Mouse (Mus musculus) thymus, adult 18-20 months (tissue): ENCODE data around the gene 1600002K03Rik.

Experiments
- DNase-seq, 2 experiments: peaks; one replicate each; pipeline ENCODE4 v3.0.0; 2022; ENCODE audit warnings: mixed read lengths in 2 of 2

The 1600002K03Rik gene

DNA sequence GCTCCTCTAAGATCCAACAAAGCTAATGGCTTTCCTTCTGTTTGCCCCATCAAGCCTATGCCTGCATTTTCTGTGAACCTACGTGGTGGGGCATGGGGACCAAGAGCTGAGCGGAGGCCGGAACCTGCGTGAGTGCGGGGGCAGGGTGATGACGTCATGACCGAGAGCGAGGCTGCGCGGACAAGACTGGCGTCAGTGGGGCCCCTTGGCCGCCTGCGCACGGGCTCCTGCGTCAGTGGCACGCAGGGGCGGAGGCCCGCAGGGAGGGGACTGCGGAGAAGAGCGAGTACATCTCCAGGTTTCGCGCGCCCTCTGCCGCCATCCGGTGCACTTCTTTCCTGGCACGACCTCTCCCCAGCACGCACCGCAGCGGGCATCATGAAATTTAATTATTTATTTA is 31.5 kb upstream of the 1600002K03Rik start:
- peak; percentile 95 to 96 for DNase-seq

- peak; percentile 85 to 94 for DNase-seq
Measured at GRCm38 (mm10) chr10:80141786-80142529, 30.8 kb upstream of the 1600002K03Rik start.

GRCm38 (mm10) chr10:80142530-80142925 is 30.2 kb upstream of the 1600002K03Rik start:
- no peak for DNase-seq

- no peak for DNase-seq
Measured at GRCm38 (mm10) chr10:80143664-80144063, 29.1 kb upstream of the 1600002K03Rik start.

GRCm38 (mm10) chr10:80144159-80144558 is 28.6 kb upstream of the 1600002K03Rik start:
- DNase-seq = no peak

- DNase-seq = peak; percentile 57 to 64
Measured at GRCm38 (mm10) chr10:80144864-80145838, 27.6 kb upstream of the 1600002K03Rik start.

DNA sequence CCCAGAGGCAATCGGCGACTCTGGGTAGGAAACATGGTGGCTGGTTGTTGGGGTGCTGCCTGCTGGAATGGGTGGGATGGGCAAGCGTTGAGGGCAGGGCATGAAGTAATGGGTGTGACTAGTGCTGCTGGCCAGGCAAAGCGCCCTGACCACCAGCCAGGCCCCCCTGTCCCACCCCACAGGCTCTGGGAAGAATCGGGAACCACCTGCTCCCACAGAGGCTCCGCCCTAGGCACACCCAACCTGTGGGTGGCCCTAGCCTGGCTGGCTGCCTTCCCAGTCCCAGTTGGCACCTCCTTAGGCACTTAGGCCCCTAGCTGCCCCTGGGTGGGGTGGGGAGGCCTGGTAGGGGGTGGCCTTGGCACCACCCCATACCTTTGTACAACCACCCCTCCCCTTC is 26.8 kb upstream of the 1600002K03Rik start:
- peak in 1 of 2 experiments; percentile 52 for DNase-seq

DNA sequence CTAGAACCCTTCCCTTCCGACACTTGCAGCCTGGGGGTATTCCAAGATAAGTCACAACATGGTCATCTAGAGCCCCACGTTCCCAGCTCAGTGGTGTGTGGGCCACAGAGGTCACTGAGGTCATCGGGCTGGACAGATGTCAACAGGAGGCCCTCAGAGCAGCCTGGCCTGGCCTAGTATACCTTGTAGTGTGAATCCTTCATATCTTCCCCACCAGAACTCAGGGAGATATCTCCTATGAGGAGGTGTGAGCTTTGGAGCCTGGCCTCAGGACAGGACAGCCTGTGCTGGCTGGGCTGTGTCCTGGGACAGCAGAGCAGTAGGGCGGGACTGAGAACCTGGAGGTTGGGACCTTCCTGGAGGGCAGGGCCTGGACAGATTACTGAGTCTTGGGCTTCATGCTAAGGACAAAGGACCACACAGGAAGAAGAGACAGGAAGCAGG is 26.2 kb upstream of the 1600002K03Rik start:
- DNase-seq = no peak

DNA sequence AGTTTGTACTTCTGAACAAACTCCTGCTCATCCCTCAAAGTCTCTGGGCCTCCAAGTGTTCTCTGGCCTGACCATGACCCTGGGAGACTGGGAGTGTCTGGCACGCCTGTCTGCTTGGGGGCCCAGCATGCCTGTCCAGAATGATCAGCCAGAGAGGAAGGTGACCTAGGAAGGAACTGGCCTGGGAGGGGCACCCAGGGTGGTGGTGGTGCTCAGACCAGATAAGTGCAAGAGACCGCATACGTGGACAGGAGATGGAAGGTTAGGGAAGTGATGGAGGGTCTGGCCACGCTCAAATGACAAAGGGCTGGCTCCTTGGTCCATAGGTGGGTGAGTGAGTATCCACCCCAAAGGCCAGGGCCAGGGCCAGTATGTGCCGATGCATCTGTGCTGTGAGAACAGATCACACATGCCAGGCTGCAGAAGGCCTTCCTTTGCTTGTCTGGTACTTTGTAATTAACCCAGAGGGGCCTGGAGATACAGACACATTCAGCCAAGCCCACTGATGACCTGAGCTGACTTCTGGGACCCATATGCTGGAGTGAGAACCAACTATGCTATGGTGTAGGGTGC is 25.5 kb upstream of the 1600002K03Rik start:
- DNase-seq = no peak

DNA sequence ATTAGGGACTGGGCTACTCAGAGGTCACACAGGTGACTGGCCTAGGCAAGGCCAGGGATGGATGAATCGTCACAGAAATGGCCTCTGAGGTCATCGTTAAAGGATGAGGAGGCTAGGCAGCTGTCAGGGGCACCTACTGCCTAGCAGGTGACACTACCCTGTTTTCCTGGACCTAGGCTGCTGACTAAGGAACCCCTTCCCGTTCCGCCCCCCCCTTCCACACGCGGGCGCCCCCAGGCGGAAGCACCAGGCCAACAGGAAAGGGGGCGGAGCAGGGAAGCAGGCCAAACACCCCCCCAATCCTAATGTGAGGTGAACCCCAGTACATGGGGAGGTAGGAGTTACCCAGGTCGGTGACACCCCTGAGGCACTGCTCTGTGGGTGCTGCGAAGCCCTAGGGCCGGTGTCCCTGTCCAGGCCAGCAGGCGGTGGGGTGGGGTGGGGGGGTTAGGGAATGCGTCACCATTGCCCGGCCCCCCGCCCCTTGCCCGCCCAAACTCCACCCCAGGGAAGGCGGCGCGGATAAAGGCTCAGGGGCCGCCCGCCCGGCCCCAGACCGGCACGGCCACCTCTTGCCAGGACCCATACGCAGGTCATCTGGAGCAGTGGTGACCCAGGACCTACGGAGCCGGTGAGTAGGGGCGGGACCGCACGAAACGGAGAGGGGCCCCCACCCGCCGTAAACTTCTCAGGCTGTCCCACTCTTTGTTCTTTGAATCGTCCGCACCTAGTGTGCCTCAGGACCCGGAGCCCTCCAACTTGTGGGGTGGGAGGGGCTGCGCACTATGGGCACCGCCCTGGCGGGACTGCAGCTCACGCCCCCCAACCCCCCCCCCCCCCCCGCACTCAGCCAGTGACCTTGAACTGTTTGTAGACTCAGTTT is 24.8 kb upstream of the 1600002K03Rik start, which contains the start of gene Midn:
TSS of gene Midn (plus strand) at position 554 of the 883 bp plus-strand sequence.
- DNase-seq = peak; percentile 63 to 75

GRCm38 (mm10) chr10:80148610-80149290 is 24.0 kb upstream of the 1600002K03Rik start:
- peak; percentile 88 for DNase-seq

DNA sequence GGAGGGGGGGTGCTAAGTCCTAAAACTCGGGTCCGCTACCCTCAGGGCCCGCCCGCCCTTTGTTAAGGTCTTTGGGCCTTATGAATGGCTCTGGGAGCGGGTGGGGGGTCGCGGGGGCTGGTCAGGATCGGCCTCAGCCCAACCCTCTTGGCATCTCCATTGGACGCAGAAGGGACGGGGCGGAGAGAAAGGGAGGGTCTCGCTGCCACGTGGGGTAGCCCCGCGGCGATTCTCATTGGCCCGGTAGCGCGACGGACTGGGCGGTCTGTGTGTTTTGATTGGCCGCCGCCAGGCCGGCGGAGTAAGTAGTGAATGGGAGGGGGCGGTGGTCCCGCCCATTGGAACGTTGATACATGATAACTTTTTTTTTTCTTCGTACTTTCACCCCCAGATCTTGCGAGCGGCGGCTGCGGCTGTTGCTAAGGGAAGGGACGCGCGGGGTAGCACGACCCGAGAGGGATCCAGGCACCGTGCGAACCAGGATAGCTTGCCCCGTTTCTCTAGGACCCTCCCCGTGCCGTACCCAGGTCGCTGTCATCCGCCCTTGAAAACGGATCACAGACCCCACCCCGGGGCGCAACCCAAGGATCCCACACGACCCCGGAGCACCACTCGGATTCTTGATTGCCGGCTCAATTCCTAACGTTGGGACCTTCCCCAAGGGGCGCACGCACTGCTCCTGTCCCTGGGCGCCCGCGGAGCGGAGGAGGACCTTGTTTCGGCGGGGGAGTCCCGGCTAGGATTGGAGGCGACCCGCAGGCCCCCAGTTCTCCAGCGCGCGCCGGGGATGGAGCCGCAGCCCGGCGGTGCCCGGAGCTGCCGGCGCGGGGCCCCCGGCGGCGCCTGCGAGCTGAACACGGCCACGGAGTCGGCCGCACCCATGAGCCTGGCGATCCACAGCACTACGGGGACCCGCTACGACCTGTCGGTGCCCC is 23.2 kb upstream of the 1600002K03Rik start:
- DNase-seq = peak; percentile 98 to 99

DNA sequence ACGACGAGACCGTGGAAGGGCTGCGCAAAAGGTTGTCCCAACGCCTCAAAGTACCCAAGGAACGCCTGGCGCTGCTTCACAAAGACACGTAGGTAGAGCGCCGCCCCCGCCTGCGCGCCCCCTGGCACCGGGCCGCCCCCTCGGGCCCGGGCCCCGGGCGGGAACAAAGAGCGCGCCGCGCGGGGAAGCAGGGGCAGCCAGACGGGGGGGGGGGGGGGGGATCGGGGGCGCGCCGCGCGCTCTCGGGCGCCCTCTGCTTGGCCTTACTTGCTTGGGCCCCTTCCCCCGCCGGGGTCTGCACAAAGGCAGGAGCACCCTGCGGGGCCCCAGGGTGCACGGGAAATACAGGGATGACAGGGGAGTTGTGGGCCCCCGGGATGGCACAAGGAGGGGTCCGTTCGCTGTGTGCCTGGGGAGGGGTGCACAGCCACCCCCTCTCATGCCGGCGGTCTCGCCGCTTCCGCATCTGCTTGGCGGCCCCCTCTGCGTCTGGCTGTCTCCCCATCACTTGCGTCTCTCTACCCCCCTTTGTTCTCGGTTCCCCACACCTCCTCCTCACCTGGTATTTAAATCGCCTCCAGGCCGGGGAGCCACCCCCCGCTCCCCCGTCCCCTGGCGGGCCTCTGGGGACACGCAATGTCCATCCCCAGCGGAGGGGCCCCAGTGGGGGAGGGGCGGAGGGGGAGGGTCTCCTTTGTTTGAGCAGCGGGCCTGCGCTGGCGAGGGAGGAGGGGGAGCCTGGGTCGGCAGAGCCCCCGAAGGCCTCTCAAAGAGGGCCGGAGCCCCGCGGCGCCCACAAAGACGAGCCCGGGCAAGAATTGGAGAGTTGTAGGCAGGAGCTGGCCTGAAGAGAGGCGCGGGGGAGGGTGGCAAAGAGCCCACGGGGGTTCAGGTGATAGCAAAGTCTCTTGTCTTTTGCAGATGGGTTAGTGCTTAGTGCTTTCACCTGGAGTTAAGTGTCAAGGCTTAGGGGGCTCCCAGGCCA is 22.2 kb upstream of the 1600002K03Rik start:
- DNase-seq = peak; percentile 71 to 77

DNA sequence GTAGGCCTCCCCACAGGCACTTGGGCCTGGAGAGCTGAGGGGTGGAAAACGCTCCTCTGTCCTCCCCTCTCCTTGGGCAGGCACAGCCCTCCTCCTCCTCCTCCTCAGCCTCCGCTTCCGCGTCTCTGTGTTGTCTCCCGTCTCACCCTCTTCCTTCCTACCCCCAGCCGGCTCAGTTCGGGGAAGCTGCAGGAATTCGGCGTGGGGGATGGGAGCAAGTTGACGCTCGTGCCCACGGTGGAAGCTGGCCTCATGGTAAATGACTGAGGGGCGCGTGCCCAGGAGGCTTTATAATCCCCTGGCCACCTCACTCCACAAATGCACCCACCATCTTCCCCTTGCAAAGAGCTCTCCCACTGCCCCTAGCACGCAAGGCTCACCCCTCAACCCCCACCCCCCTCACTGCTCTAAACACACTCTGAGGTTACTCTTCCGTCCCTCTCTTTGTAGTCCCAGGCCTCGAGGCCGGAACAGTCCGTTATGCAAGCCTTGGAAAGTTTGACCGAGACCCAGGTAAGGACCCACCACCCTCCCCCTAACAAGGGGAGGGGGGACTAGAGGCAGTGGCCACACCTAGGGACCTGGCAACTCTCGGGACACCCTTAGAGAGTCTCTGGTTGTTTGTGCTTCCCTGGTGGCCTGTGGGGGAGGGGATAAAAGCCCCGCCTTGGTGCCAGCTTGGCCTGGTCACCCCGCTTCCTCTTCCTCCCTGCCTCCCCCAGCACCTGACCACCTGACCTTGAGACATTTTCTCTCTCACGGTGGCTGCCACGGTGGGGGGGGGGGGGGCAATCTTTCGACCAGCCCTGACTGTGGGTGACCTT is 21.3 kb upstream of the 1600002K03Rik start:
- DNase-seq = peak; percentile 67 to 78

- peak in 1 of 2 experiments; percentile 51 for DNase-seq
Measured at GRCm38 (mm10) chr10:80152071-80152872, 20.5 kb upstream of the 1600002K03Rik start.

DNA sequence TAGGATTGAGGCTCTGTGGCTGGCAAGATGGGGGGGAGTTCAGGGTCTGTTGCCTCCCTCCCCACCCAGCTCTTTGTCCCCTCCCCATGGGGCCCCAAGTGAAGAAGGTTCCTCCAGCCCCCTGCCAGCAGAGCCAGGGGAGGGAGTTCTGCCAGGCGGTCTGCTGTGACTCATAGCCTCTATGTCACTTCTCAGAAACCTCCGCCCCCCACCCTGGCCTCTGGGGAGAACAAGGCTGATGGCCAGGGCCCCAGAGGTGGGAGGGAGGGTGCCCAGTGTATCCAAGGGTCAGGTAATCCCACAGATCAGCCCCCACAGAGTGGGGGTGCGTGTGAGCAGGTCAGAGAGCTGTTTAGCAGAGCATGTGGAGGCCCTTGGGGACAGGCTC is 19.9 kb upstream of the 1600002K03Rik start:
- DNase-seq = peak in 1 of 2 experiments; percentile 52

GRCm38 (mm10) chr10:80153713-80154112 is 19.0 kb upstream of the 1600002K03Rik start:
- no peak for DNase-seq
